Mouse (Mus musculus) hindbrain, embryonic 10.5 days (tissue): ENCODE data around the gene Cyyr1. TPM values are rescaled to one million over a fixed set of nuclear protein-coding genes. Genes with fewer than 3 reads are reported as not detected.
A peak's percentile ranks its signal among the peaks of the same experiment; 100 is the strongest.

ENCODE experiments used
- DNase-seq: peaks from one replicate; pipeline ENCODE4 v3.0.0-alpha.2; 2017; ENCODE audit warnings: low spot score
- H3K27ac ChIP-seq: fragments of 300-500 bp; sonication (generic); 2 replicates; pipeline ENCODE4 v1.5.1; 2016; ENCODE audit warnings: mild to moderate bottlenecking, moderate library complexity
- H3K27me3 ChIP-seq: fragments of 300-500 bp; sonication (generic); 2 replicates; pipeline ENCODE4 v1.6.1; 2016; ENCODE audit warnings: mild to moderate bottlenecking; ENCODE audit not compliant: poor library complexity, insufficient read depth, severe bottlenecking
- H3K36me3 ChIP-seq: fragments of 300-500 bp; sonication (generic); 2 replicates; pipeline ENCODE4 v1.6.1; 2016; ENCODE audit warnings: mild to moderate bottlenecking, moderate library complexity
- H3K4me1 ChIP-seq: fragments of 300-500 bp; sonication (generic); replicated peaks from 2 replicates; pipeline ENCODE4 v1.6.1; 2016; ENCODE audit warnings: mild to moderate bottlenecking
- H3K4me3 ChIP-seq: fragments of 300-500 bp; sonication (generic); 2 replicates; pipeline ENCODE4 v1.5.1; 2016; ENCODE audit warnings: mild to moderate bottlenecking, moderate library complexity
- H3K9me3 ChIP-seq: fragments of 300-500 bp; sonication (generic); 2 replicates; pipeline ENCODE4 v1.6.1; 2016; ENCODE audit warnings: mild to moderate bottlenecking, moderate library complexity
- WGBS: fragments of 180-500 bp; shearing (Covaris S2); methylation state at CpG from one replicate; pipeline ENCODE4 v1.1.7; 2016; 5-methylcytosine and 5-hydroxymethylcytosine counted together
- polyA plus RNA-seq: library from polyadenylated mRNA; unstranded; fragments of >200 nt; fragmentation: Nextera tagmentation; extraction: Ambion mirVana; gene quantifications from 2 replicates; pipeline ENCODE4 v1.2.1, GENCODE M21; 2016

Gene Cyyr1
- polyA plus RNA-seq, 1 experiment from 2014 or later = 3.0 TPM

DNA sequence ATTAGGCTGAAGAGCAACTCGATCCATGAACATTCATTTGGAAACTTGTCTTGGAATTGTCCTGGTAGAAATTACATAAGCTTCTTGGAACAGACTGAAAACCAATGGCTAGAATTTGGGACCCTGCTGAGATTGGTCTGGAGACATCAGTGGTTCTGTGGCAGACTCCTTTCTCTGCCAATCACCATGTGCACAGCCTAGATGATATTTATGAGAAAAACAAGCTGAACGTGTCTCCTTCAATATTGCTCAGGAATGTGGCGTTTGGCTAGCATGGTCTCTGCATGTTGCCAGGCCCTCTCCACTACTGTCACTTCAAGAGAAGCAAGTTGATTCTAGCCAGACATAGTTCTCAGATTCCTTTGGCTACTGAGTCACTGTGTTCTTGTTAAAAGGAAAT, 107.4 kb downstream of the Cyyr1 start:
- no peak for DNase-seq
- WGBS = 80% methylated on average over 3 of the region's 3 CpGs
- H3K4me1 ChIP-seq = no peaks in the 10 kb centered on the region

DNA sequence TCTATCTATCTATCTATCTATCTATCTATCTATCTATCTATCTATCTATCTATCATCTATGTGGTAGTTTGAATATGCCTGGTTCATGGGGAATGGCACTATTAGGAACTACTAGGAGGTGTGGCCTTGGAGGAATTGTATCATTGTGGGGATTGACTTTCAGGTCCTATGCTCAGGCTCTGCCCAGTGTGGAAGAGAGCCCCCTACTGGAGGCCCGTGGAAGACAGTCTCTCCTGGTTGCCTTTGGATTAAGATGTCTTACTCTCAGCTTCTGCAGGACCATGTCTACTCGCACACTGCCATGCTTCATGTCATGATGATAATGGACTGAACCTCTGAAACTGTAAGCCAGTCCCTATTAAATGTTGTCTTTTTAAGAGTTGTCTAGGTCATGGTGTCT, 117.8 kb downstream of the Cyyr1 start:
- H3K9me3 ChIP-seq = no peaks in the 10 kb centered on the region
- DNase-seq = no peak
- no peak overlapping the region for H3K27ac ChIP-seq
- H3K4me3 ChIP-seq = no peak overlapping the region
- no peaks in the 10 kb centered on the region for H3K4me1 ChIP-seq
- no peaks in the 10 kb centered on the region for H3K36me3 ChIP-seq
- 70% methylated on average over 2 of the region's 2 CpGs for WGBS
- no peaks in the 10 kb centered on the region for H3K27me3 ChIP-seq

More for the DNA sequence above, 107.4 kb downstream of the Cyyr1 start:
- no peak overlapping the region for H3K4me3 ChIP-seq
- no peak overlapping the region for H3K27ac ChIP-seq
- H3K27me3 ChIP-seq = no peaks in the 10 kb centered on the region
- H3K36me3 ChIP-seq = no peaks in the 10 kb centered on the region
- no peaks in the 10 kb centered on the region for H3K9me3 ChIP-seq

DNA sequence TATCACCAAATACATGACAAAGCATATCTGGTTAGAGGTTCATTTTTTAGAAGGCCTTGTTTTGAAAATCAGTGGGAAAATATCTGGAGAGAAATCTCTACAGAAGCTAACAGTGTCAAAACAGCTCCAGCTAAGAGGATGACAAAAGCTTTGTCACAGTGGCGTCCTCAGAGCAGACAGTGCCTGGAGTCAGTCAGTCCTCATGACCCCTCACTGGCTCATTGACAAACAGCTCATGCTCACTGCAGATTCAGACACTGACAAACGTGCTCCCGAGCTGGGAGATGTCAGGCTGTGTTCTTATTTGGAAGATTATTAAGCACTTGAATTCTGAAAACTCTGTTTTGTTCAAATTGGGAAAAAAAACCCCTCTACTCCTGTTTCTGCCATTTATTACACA, 124.0 kb downstream of the Cyyr1 start:
- 0 out of 2 replicates have a peak, but pooled peaks cover 2% of the 10 kb centered on the region for H3K4me1 ChIP-seq
- H3K27ac ChIP-seq = no peak overlapping the region
- H3K27me3 ChIP-seq = no peaks in the 10 kb centered on the region
- 27% methylated on average over 3 of the region's 3 CpGs for WGBS
- DNase-seq = no peak
- H3K9me3 ChIP-seq = no peaks in the 10 kb centered on the region
- no peak overlapping the region for H3K4me3 ChIP-seq
- no peaks in the 10 kb centered on the region for H3K36me3 ChIP-seq

DNA sequence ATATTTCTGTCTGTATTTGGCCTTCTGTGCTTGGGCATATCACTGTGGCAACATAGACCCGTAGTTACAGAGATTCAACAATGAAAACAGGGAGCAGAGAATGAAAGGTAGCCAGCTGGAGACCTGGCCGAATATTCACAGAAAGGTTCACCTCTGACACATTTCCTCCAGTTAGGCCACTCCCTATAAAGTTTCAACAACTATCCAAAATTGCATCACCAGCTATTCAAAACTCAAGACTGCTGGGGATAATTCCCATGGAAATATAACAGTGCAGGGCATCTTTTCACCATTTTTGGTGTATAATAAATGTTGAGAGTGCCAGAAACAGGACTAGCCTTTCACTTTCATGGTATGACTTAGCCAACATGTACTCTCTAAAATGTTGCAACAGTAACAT, 130.3 kb downstream of the Cyyr1 start:
- no peaks in the 10 kb centered on the region for H3K27me3 ChIP-seq
- whole genome bisulfite sequencing = 79% methylated on average over 2 of the region's 2 CpGs
- H3K4me3 ChIP-seq = no peak overlapping the region
- H3K4me1 ChIP-seq = no peaks in the 10 kb centered on the region
- DNase-seq = no peak
- H3K9me3 ChIP-seq = no peaks in the 10 kb centered on the region
- H3K27ac ChIP-seq = no peak overlapping the region
- no peaks in the 10 kb centered on the region for H3K36me3 ChIP-seq

DNA sequence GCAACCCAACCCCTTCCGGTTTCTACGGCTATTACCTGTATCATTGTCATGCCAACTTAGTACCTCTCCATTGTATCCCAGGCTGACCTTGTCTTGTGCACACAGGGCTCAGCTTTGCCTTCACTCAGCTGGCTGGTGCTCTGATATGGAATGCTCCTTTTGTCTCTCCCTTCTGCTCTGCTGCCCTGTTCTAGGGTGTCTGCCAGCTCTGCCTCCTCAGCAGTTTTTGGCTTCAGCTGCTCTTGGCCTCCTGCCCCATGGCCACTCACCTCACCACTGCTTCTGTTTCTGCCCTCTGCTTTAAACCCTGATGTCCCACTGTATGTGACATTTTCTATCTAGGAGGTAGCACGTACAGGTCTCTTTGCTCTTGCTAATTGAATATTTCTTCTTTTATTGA, 137.8 kb downstream of the Cyyr1 start:
- Histone ChIP-seq H3K4me1 (no peaks in the 10 kb centered on the region), H3K36me3 (no peaks in the 10 kb centered on the region), H3K9me3 (no peaks in the 10 kb centered on the region), H3K27me3 (no peaks in the 10 kb centered on the region), H3K27ac (no peak overlapping the region), H3K4me3 (no peak overlapping the region)
- no peak for DNase-seq
- WGBS = 85% methylated on average over 3 of the region's 3 CpGs

DNA sequence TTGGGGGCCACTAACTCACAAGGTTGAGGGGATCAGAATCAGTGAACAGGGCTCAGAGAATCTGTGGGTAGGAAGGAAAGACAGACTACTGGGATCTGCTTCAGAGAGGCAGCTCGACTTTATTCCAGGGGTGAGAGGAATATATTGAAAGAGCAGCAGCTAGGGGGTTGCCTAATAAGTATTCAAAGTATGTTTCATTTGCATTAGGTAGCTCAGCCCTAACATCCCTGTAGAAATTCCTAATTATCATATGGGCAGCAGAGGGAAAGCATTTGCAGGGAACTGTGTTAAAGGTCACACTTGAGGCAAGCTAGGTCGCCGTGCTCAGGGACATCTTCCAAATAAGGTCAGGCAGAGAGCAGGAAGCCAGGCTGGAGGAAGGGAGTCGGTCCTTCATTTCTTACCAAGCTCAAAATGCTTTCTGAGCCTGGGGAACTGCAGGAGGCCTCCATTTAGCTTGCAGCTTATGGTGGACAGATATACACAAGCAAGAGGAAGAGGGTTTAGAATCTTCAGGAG, 159.7 kb downstream of the Cyyr1 start:
- Histone ChIP-seq H3K27me3 (no peaks in the 10 kb centered on the region), H3K4me1 (peaks cover 16% of the 10 kb centered on the region), H3K27ac (no peak overlapping the region; the same call in 1 of the 2 replicates), H3K9me3 (no peaks in the 10 kb centered on the region), H3K36me3 (no peaks in the 10 kb centered on the region), H3K4me3 (no peak overlapping the region)
- DNase-seq = peak; percentile 24
- WGBS = 27% methylated on average over 4 of the region's 4 CpGs

DNA sequence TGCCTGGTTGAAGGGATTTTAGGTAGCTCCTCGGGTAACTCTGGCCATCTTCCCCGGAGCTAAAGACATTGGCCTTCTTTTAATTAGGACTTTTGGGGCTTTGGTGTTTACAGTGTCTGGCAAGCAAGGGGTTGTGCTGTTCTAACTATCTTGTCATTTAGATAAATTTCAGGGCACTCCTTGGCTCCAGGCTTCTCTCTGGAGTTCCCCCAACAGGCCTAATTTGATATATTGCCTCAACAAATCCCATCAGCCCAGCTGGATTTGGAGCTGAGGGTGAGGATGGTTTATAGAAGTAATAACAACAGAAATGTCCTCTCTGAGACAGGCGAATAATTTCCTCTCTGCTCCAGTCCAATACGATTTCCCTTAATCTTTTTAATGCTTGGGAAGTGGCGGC, 166.4 kb downstream of the Cyyr1 start:
- 0 out of 2 replicates have a peak, but pooled peaks cover 7% of the 10 kb centered on the region for H3K4me1 ChIP-seq
- WGBS = 75% methylated on average over 5 of the region's 5 CpGs
- no peak for DNase-seq
- H3K9me3 ChIP-seq = no peaks in the 10 kb centered on the region
- no peaks in the 10 kb centered on the region for H3K27me3 ChIP-seq
- no peak overlapping the region for H3K4me3 ChIP-seq
- H3K36me3 ChIP-seq = no peaks in the 10 kb centered on the region
- H3K27ac ChIP-seq = no peak overlapping the region

Other genes starting within 250 kb of the Cyyr1 start
- 15.8 and 16.3 TPM in 2 replicates for gene Adamts1, start 249.7 kb upstream of the Cyyr1 start, polyA plus RNA-seq